Mouse (Mus musculus): Measurements from ENCODE around the gene Wbp11.

The Wbp11 gene

GRCm38 (mm10) chr6:136837323-136837722, 9.3 kb upstream of the Wbp11 start:
- in situ Hi-C loops (cut with MboI, MseI) = no loop called here

- in situ Hi-C loops (cut with MboI, MseI) = no loop called here
Measured at GRCm38 (mm10) chr6:136835352-136835751, 7.3 kb upstream of the Wbp11 start, which contains the start of gene Smco3. Smco3 (minus strand) TSS chr6:136835452.

- in situ Hi-C loops (cut with MboI, MseI) = no loop called here
Measured at GRCm38 (mm10) chr6:136831712-136832111, 3.7 kb upstream of the Wbp11 start.

- in situ Hi-C loops (cut with MboI, MseI) = no loop called here
Measured at GRCm38 (mm10) chr6:136828681-136829080, 648 bp upstream of the Wbp11 start.

- in situ Hi-C loops (cut with MboI, MseI) = no loop called here
Measured at GRCm38 (mm10) chr6:136827516-136827880, 535 bp downstream of the Wbp11 start, which contains the start of gene BC049715. BC049715 (plus strand) TSS chr6:136827626.

GRCm38 (mm10) chr6:136827116-136827515, 917 bp downstream of the Wbp11 start:
- in situ Hi-C loops (cut with MboI, MseI) = no loop called here

GRCm38 (mm10) chr6:136824987-136825386, 3.0 kb downstream of the Wbp11 start:
- in situ Hi-C loops (cut with MboI, MseI) = no loop called here

- in situ Hi-C loops (cut with MboI, MseI) = no loop called here
Measured at GRCm38 (mm10) chr6:136821086-136821485, 6.9 kb downstream of the Wbp11 start.

- in situ Hi-C loops (cut with MboI, MseI) = no loop called here
Measured at GRCm38 (mm10) chr6:136820381-136820780, 7.7 kb downstream of the Wbp11 start.

- in situ Hi-C loops (cut with MboI, MseI) = no loop called here
Measured at GRCm38 (mm10) chr6:136817549-136817948, 10.5 kb downstream of the Wbp11 start.

GRCm38 (mm10) chr6:136816826-136817225, 11.2 kb downstream of the Wbp11 start:
- in situ Hi-C loops (cut with MboI, MseI) = no loop called here

GRCm38 (mm10) chr6:136815381-136815780, 12.7 kb downstream of the Wbp11 start:
- in situ Hi-C loops (cut with MboI, MseI) = no loop called here

- in situ Hi-C loops (cut with MboI, MseI) = loop anchor here (5.0 kb wide), 1 partner anchor 934 kb away; no protein-coding TSS in a partner anchor
Measured at GRCm38 (mm10) chr6:136813117-136813516, 14.9 kb downstream of the Wbp11 start.

- in situ Hi-C loops (cut with MboI, MseI) = loop anchor here (5.0 kb wide), 1 partner anchor 936 kb away; no protein-coding TSS in a partner anchor
Measured at GRCm38 (mm10) chr6:136811196-136811595, 16.8 kb downstream of the Wbp11 start.

- in situ Hi-C loops (cut with MboI, MseI) = loop anchor here (5.0 kb wide), 1 partner anchor 938 kb away; no protein-coding TSS in a partner anchor
Measured at GRCm38 (mm10) chr6:136809673-136810072, 18.4 kb downstream of the Wbp11 start.

- in situ Hi-C loops (cut with MboI, MseI) = no loop called here
Measured at GRCm38 (mm10) chr6:136809077-136809476, 19.0 kb downstream of the Wbp11 start.

- in situ Hi-C loops (cut with MboI, MseI) = no loop called here
Measured at GRCm38 (mm10) chr6:136808631-136809046, 19.4 kb downstream of the Wbp11 start.

- in situ Hi-C loops (cut with MboI, MseI) = no loop called here
Measured at GRCm38 (mm10) chr6:136808014-136808417, 20.0 kb downstream of the Wbp11 start, which contains the start of gene H2afj. H2afj (plus strand) TSS chr6:136808244.

- in situ Hi-C loops (cut with MboI, MseI) = no loop called here
Measured at GRCm38 (mm10) chr6:136807395-136808013, 20.5 kb downstream of the Wbp11 start.

- in situ Hi-C loops (cut with MboI, MseI) = no loop called here
Measured at GRCm38 (mm10) chr6:136806819-136807218, 21.2 kb downstream of the Wbp11 start.

- in situ Hi-C loops (cut with MboI, MseI) = no loop called here
Measured at GRCm38 (mm10) chr6:136805409-136805775, 22.6 kb downstream of the Wbp11 start.

- in situ Hi-C loops (cut with MboI, MseI) = no loop called here
Measured at GRCm38 (mm10) chr6:136804705-136805408, 23.2 kb downstream of the Wbp11 start.
